13 mouse cellular contexts compared by ENCODE assay signal in genomic region chr4:155851951-155852411, GRCm38 (mm10). TPM values are rescaled to one million over a fixed set of nuclear protein-coding genes. Genes with fewer than 3 reads are reported as not detected.
DNase-seq lines count a peak whose midpoint lies in the region; ATAC-seq and TF ChIP-seq lines count a peak whose summit lies in the region.
"Had no signal": no experiment of that assay in that cellular context is flagged by ENCODE, and none has a peak within 500 bp of the region (broad histone marks: within the 10 kb centered on the region; RNA-seq: fewer than 3 reads in every experiment).

No protein-coding gene starts in this region.

- no peak for TF ChIP-seq POLR2A in lung, adult 2 months (IDR thresholded peaks at IDR 0.05; ENCODE audit: borderline replicate concordance, extremely low read depth, low read depth, low read length)

- intact Hi-C loops in gastrocnemius, postnatal 36 days (cut with DNase I) = no loop called here

- TF ChIP-seq CTCF in lung, adult 2 months (IDR thresholded peaks at IDR 0.05; ENCODE audit: insufficient read depth, low read length) = no peak

- peaks cover 14% of the 10 kb centered on the region for H3K4me1 ChIP-seq in lung, adult 2 months (ENCODE audit: control insufficient read depth, insufficient read depth, low read length)

- no peak for ATAC-seq in cerebellum, adult (ENCODE audit: insufficient number of reproducible peaks, low FRiP score, low TSS enrichment)

- no peak overlapping the region for H3K4me3 ChIP-seq in lung, adult 2 months (replicated peaks; ENCODE audit: extremely low read depth, low read depth, low read length)
- H3K4me3 ChIP-seq: embryonic facial prominence, embryonic 10.5 days; layer of hippocampus, adult 2 months; limb, embryonic 15.5 days; myocyte had no signal

- peak; percentile 53 for DNase-seq in cerebellum, adult 11 months
- DNase-seq in lung, adult 2 months = peak; percentile 23
- no peak for DNase-seq in lung, postnatal 14 days
- DNase-seq in kidney, adult 8-10 months = peak; percentile 62 to 73
- DNase-seq in right cerebral cortex, adult 18-20 months = no peak
- DNase-seq in thymus, postnatal 14 days = no peak
- no peak for DNase-seq in gastrocnemius, postnatal 36 days
- DNase-seq: lung, embryonic 14.5 days had no signal

- WGBS in lung, adult 2 months = 49% methylated on average over 2 of the region's 2 CpGs

RNA-seq across cellular contexts. Expression of gene Dvl1, which starts 4.8 kb away (rescaled TPM):
- 128 and 159 TPM in 2 replicates for polyA plus RNA-seq in lung, adult 2 months (2012; rRNA removed)
- 100 to 1,000 TPM; 104 to 110 TPM for total RNA-seq in gastrocnemius, postnatal 36 days (2021)

RNA-seq across cellular contexts. Expression of gene Tas1r3, which starts 11.2 kb away (rescaled TPM):
- 1.6 TPM in 2 replicates for polyA plus RNA-seq in lung, adult 2 months (2012; rRNA removed)
- under 1 TPM in 1 of 2 experiments, not detected in 1; 0.07 TPM for total RNA-seq in gastrocnemius, postnatal 36 days (2021)

RNA-seq across cellular contexts. Expression of gene Mxra8, which starts 12.5 kb away (rescaled TPM):
- polyA plus RNA-seq in lung, adult 2 months (2012; rRNA removed) = 994 and 1,263 TPM in 2 replicates
- 10 to 100 TPM; 29.9 to 32.7 TPM for total RNA-seq in gastrocnemius, postnatal 36 days (2021)

RNA-seq across cellular contexts. Expression of gene Cptp, which starts 17.3 kb away (rescaled TPM):
- polyA plus RNA-seq in lung, adult 2 months (2012; rRNA removed) = 30.3 and 33.3 TPM in 2 replicates
- total RNA-seq in gastrocnemius, postnatal 36 days (2021) = 10 to 100 TPM; 14.5 to 16.0 TPM

RNA-seq across cellular contexts. Expression of gene Ints11, which starts 17.4 kb away (rescaled TPM):
- polyA plus RNA-seq in lung, adult 2 months (2012; rRNA removed) = 26.7 and 27.3 TPM in 2 replicates
- 10 to 100 TPM; 11.9 to 15.4 TPM for total RNA-seq in gastrocnemius, postnatal 36 days (2021)

Comparison
In these comparisons a context has a peak if more than half of its experiments do, and no peak if none do; other contexts are left out.
1. DNase-seq: peak in cerebellum, adult 11 months (single experiment), lung, adult 2 months (single experiment) and kidney, adult 8-10 months (2 of 2); none in lung, postnatal 14 days (single experiment), right cerebral cortex, adult 18-20 months (single experiment), thymus, postnatal 14 days (single experiment) and gastrocnemius, postnatal 36 days (0 of 2).